Mouse (Mus musculus) megakaryocyte, embryonic 14.5 days (primary cell): ENCODE results near the gene Fam216a.

Source experiments
- FLI1 ChIP-seq: IDR thresholded peaks from 2 replicates; pipeline ENCODE4 v1.6.1; 2012; ENCODE audit warnings: low read length, inconsistent platforms, mixed read lengths
- GATA1 ChIP-seq: IDR thresholded peaks from 3 replicates; pipeline ENCODE4 v1.6.1; 2012; ENCODE audit warnings: mixed read lengths, low read length, inconsistent platforms, borderline replicate concordance

DNA sequence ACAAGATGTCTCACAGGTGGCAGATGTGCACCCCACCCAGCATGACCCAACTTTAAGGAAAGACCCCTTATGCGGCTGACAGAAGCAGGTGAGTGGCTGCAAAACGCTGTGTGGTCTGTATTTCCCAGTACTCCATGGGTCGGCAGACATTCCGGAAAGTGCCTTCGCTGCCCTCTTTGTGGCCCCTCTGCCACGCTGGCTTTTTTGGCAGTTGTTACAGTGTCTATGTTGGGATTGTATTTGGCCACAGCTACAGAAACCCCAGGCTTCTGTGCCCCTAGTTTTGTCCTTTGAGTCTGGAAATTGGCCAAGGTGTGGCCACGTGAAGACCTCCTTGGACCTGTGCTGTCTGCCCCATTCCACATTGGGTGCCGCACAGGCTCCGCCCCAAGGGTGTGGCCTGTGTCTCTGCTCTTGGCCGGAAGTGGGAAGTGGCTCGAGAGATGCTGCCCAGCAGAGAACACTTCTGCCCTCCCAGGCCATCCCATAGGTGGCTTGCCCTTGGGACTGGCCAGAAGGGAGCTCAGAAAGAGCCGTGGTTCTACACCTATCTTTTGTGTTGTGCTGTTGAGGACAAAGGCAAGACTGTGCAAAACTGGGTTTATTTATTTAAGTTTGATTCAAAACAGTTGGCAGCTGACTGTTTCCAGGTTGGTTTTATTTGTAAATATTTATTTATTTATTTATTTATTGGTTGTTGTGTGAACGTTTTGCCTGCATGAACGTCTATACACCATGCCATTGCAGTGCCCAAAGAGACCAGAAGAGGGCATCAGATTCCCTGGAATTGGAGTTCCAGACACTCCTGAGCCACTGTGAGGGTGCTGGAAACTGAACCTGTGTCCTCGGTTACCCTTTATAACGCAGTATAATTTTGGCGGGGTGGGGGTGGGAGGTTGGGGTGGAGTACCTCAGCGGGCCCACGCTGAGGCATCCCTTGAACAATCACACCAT is 37.8 kb upstream of the Fam216a start:
- TF ChIP-seq FLI1: no peak
- no peak for TF ChIP-seq GATA1
